Mouse (Mus musculus) thymus, postnatal 36 days (tissue): ENCODE data around the gene Gm26566.

Experiments used
- DNase-seq, 2 experiments: peaks; one replicate each; pipeline ENCODE4 v3.0.0; 2022; ENCODE audit warnings: mixed read lengths in 2 of 2

Gene Gm26566

DNA sequence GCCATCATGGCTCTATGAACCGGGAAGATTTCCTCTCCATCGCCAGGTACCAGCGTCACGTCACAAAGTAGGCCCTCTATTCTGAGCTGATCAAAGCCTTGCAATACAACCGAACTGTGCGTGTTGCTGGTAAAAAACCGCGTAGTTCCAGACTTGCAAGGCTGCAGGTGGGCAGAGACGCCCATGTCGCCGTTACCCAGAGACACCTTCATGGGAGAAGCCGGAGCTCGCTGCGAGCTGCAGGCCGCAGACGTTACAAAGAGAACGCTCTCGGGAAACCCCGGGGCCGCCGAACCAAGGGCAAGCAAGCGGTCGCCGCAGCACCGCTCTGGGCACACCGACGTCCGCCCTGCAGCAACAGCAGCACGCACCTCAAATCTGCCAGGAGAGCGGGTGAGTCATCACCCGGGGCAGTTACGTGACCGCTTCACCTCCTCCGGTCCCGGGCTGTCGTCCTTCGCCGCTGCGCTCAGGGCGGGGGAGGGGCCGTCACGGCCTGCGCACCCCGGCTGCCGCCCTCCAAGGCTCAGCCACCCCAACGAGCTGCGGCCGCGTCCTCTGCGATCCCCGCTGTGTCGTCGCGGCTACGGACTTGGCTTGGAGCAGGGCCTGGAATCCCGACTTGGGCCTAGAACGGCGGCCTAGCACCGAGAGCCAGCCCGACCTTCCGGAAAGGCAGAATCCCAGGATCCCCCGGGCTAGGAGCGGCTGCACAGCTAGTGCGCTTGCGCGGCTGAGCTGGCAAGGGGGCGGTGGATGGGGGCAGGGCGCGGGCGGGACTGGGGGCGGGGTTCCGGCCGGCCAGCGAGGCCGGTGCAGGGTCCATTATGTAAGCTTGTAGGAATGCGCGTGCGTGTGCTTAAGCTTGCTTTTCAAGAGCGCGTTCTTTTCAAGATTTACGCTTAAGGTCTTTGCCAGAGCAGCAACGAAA lies at the start of gene Gm26566, which contains the start of gene Klhl9:
TSS of gene Gm26566 (plus strand) at position 15 of the 931 bp plus-strand sequence.
TSS of gene Klhl9 (minus strand) at position 675 of the 931 bp plus-strand sequence.
- DNase-seq: peak; percentile 87 to 89

DNA sequence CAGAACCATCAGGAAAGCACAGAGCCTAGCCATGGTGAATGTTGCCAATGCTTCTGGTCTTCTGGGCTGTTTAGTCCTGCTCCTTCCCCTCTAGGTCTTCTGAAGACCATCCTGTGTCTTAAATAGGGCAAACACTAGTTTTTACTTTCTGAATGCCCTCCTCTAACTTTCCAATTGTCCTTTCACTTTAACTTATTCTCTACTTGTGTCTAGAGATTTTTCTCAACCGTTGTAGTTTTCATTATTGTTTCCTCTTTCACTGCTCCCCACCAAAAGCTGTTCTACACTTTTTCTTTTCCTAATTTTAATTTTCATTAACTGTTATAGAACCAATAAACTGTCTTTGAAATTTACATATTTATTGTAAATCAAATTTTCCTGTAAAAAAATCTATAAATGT lies 44.8 kb upstream of the Gm26566 start, which contains the start of gene Ifna16:
TSS of gene Ifna16 (minus strand) at position 101 of the 400 bp plus-strand sequence.
- no peak for DNase-seq

- peak in 1 of 2 experiments; percentile 29 for DNase-seq
Measured at GRCm38 (mm10) chr4:88680362-88680761, 41.2 kb upstream of the Gm26566 start.

- DNase-seq: no peak
Measured at GRCm38 (mm10) chr4:88681353-88681752, 40.3 kb upstream of the Gm26566 start.

DNA sequence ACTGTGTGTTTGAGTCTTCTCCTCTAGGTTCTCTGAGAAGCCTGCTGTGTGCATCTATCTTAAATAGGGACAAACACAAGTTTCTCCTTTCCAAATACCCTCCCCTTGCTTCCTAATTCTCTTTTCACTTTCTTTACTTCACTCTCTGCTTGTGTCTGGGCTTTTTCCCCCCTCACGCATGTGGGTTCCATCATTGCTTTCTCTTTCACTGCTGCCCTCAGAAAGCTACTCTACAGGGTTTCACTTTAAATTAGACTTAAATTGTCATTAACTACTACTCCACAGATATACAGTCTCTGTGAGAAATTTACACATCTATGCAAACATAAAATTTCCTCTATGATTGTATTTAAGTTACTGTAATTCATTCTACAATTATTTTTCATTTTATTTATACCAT lies 37.8 kb upstream of the Gm26566 start, which contains the start of gene Ifna2:
TSS of gene Ifna2 (minus strand) at position 101 of the 400 bp plus-strand sequence.
- no peak for DNase-seq

- DNase-seq: no peak
Measured at GRCm38 (mm10) chr4:88691259-88691658, 30.3 kb upstream of the Gm26566 start, which contains the start of gene Ifnab. TSS of gene Ifnab (minus strand) at chr4:88691359.

- no peak for DNase-seq
Measured at GRCm38 (mm10) chr4:88692537-88692936, 29.1 kb upstream of the Gm26566 start.

DNA sequence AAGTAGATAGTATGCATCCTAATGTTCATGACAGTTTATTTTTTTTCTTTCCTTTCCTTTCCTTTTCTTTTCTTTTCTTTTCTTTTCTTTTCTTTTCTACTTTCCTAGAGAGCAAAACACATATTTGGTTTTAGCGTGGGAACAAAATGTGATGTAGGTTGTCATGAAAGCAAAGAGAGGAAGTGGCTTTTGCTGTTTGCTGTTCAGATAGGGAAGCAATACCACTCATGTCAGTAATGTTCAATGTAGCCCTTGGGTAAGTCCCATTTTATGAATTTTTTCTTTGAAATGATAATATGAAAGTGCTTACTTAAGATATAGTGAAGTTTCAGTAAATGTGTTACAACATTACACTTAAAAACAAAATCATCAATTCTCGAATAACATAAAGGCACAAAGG lies 28.2 kb upstream of the Gm26566 start:
- DNase-seq: no peak

DNA sequence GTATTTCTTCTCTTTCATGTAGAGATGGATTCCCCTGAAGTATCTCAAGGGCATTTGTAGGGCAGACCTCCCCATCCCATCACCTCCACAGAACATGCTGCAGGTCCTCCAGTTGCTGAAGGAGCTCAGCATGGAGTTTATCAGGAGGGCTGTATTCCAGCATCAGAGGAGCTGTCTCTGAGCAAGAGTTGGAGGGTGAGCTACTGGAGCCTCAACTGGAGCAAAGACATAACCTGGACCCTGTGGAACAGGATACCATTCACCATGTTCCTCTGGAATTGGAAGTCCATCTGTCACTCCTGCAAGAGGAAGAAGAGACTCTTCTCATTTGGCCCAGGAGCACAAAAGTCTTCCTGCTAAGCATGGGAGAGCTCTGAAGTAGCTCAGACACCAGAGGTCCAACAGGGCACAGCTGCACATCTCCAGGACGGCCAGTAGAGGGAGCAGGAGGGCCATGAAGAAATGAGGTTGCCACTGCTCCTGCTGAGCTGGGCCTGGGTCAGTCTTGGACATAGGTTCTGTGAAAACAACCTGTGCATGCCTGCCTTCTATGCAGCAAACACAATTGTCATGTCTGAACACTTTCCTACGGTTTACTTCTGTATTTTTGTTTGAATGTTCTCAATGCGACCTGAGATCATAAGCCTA lies 25.2 kb upstream of the Gm26566 start:
- peak; percentile 63 to 68 for DNase-seq

DNA sequence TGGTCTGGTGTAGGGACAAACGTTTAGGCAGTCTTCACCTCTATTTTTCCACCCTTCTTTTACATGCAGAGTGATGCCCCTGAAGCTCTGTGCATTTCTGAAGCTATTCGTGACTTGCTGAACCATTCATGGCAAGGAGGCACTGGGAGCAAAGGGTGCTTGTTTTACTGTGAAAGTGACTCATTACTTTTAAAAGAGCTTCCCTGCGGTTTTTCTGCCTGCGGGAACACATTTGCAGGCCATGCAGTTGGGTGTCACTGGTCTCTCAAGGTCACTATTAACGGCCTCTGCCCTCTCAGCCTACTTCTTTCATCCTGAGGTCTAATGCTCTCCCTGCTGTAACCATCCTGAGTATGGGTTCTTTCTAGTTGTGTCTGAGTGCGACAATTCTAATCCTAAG lies 24.5 kb upstream of the Gm26566 start:
- no peak for DNase-seq

DNA sequence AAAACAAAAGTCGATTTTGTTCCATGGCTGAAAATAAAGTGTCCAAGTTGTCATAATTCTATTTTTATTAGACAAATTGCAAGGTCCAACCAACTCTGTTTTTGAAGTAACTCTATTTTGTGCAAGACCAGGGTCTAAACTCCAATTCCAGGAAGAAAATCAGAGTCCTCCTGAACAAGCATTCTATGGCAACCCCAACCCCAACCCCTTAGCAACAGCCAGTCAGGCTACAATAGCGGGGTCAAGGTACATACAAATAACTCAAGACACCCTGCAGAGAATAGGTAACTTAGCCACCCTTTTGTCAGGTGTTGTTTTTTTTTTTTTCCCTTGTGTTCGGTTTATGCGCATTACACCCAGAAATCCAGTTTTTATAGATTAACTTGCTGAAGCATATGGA lies 23.9 kb upstream of the Gm26566 start:
- DNase-seq: no peak

- no peak for DNase-seq
Measured at GRCm38 (mm10) chr4:88698781-88699180, 22.8 kb upstream of the Gm26566 start.

DNA sequence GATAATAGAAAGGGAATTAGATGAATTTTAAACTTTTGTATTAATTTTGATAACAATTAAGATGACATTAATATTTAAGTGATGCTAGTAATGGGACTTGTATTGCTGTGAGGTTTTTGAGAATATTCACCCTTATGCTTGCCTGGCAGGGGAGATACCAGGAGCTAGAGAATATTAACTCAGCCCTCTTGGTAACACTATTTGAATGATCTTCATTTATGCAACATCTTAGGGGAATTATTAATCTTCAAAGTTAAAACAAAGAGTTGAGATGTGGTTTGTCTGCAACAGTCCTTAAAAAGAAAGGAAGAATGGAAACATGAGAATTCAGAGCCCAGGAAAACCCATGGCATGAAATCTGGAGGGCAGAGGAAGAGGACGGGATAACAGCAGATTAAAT lies 22.3 kb upstream of the Gm26566 start:
- DNase-seq: no peak

DNA sequence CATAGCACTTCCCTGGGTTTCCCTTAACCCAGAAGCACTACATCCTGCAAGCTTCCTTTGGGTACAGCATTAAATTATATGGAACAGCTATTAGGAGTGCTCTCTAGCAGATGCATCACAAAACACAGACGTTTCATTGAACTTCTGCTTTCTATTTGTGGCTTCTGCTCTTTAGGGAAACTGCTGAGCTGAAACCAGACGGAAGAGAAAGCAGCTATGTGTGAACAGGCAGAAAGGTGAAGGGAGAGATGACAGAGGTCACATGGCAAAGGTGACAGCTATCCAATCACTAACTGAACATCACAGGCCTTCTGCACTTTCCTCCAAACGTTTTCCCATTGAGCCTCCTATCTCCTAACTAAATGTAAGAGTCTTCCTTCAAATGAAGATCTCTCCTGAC lies 15.7 kb upstream of the Gm26566 start:
- DNase-seq: no peak

DNA sequence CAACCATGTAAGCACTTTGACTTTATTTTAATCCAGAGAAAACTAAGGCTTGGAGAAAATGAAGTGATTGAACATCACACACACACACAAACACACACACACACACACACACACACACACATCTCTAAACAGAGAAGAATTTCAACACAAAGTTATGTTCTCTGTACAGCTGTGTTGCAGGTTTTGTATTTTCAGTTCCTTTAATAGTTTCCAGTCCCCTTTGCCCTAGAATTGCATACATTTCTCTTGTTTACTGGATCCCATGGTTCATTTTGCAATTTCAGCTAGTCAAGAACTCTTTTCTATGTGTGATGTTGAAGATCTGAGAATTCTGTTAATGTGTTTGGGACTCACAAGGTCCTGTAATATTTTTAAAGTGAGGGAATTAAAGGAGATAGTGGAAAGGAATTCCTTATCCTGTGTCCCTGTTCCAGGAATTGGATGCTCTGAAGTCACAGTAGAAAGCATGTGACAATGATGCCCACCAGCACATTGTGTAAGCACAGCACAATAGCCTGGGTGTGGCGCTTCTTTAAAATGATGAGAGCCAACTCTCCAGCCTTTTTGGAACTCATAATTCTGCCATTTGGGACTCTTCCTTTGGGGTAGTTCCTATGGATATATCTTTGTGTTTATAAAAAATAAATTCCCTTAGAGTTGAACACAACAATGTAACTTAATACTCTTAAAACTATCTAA lies 14.3 kb upstream of the Gm26566 start:
- no peak for DNase-seq

GRCm38 (mm10) chr4:88714281-88714680 lies 7.3 kb upstream of the Gm26566 start:
- no peak for DNase-seq

GRCm38 (mm10) chr4:88715059-88715458 lies 6.5 kb upstream of the Gm26566 start:
- DNase-seq: no peak

- DNase-seq: no peak
Measured at GRCm38 (mm10) chr4:88718715-88719114, 2.9 kb upstream of the Gm26566 start.

DNA sequence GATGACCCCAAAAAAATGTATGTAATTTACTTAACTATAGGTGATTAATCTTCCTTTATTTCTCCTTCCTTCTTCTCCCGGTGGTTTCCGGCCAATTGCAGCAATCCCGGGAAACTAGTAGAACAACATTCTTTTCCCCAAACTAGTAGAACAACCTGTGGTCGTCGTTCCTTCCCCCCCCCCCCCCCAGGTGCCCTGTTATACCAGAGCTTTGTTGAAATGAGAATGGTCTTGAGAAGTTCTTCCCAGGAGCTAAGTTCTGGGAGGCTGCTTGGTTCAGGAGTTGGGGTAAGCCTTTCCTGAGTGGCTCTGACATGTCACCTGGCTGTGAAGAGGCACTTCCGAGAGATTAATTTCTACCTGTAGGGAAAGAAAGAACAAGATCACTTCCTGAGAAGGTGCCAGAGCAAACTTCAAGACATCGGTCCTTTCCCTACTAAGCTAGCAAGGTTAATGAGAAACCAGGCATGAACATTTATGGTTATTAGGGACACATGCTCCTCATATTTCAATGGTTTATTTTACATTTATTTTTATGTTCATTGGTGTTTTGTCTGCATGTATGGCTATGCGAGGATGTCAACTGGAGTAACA lies 2.0 kb downstream of the Gm26566 start:
- DNase-seq: no peak

- DNase-seq: no peak
Measured at GRCm38 (mm10) chr4:88726727-88727126, 5.1 kb downstream of the Gm26566 start.

DNA sequence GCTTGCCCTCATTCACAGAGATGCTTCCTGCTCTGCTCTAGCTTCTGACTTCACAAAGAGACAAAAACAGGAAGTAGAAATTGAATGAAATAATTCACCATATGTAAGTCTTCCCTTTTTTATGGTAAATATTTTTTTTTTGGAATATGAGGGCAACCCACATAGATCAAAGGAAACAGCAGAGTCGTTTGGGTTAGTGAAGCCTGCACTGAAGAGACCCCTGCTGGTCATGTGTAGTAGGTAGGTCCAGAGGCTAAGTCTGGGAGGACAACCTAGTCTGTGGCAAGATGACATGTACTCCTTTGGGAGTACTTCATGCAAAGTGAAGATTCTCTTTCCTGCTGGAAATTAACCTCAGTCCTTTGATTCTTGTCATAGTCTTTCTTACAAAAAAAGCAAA lies 5.7 kb downstream of the Gm26566 start:
- DNase-seq: peak; percentile 44 to 45

DNA sequence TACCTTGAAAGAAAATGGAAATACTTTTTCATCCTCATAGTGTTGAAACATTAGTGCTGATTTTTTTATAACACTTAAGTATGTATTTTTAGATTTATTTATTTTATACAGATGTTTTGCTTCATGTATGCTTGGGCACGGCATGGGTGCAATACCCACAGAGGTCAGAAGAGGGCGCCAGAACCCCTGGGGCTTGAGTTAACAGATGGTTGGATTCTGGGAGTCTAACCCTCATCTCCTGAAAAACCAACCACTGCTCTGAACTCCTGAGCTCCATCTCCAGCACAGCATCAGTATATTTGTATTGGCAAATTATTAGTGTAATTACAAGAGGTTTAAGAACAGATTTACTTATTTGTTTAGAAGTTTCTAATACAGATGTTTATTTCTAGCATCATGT lies 16.9 kb downstream of the Gm26566 start:
- peak; percentile 63 to 75 for DNase-seq

GRCm38 (mm10) chr4:88739036-88739435 lies 17.4 kb downstream of the Gm26566 start:
- DNase-seq: no peak
